ENCODE assay signal across 8 mouse cellular contexts in genomic region chr4:98382716-98383424, GRCm38 (mm10). TPM values are rescaled to one million over a fixed set of nuclear protein-coding genes. Genes with fewer than 3 reads are reported as not detected.
A peak's percentile ranks its signal among the peaks of the same experiment; 100 is the strongest.
DNase-seq lines count a peak whose midpoint lies in the region; ATAC-seq lines count a peak whose summit lies in the region.

Gene Tm2d1, minus strand, starts transcription at chr4:98383306.

- 2% methylated on average over 46 of the region's 46 CpGs for WGBS in hindbrain, embryonic 14.5 days

- H3K36me3 ChIP-seq in hindbrain, embryonic 14.5 days (replicated peaks; ENCODE audit: control insufficient read depth, insufficient read depth): peaks cover 7% of the 10 kb centered on the region; the same call in 1 of the 2 replicates

- peaks cover 10% of the 10 kb centered on the region for H3K4me1 ChIP-seq in hindbrain, embryonic 14.5 days (replicated peaks; ENCODE audit: control insufficient read depth, insufficient read depth, low read length)

- DNase-seq in WW6 (ENCODE audit: low read depth, low spot score): peak; percentile 14
- peak; percentile 79 to 83 for DNase-seq in cerebellum, postnatal 36 days
- peak; percentile 79 to 81 for DNase-seq in frontal cortex, postnatal 36 days (ENCODE audit: low spot score in 2 of 2)
- peak; percentile 83 for DNase-seq in hindbrain, embryonic 14.5 days (ENCODE audit: low spot score)
- DNase-seq in left cerebral cortex, adult 11 months (ENCODE audit: low spot score): peak; percentile 66
- DNase-seq in lung, postnatal 36 days: peak; percentile 88
- DNase-seq in retina, embryonic 14.5 days (ENCODE audit: low spot score): peak; percentile 86
- DNase-seq in thymus, postnatal 36 days: peak; percentile 79 to 83

- no peaks in the 10 kb centered on the region; the same call in 1 of the 2 replicates for H3K27me3 ChIP-seq in hindbrain, embryonic 14.5 days (ENCODE audit: control insufficient read depth, insufficient read depth, low read length)

- peak within 1 kb of the TSS; percentile 91 for H3K9ac ChIP-seq in hindbrain, embryonic 14.5 days

- peak within 1 kb of the TSS; percentile 41; the same call in 1 of the 2 replicates for H3K27ac ChIP-seq in hindbrain, embryonic 14.5 days

- H3K4me3 ChIP-seq in hindbrain, embryonic 14.5 days (replicated peaks; ENCODE audit: low read length): peak within 1 kb of the TSS; percentile 91

- H3K4me2 ChIP-seq in hindbrain, embryonic 14.5 days (replicated peaks): peak within 1 kb of the TSS; percentile 64

- no peaks in the 10 kb centered on the region for H3K9me3 ChIP-seq in hindbrain, embryonic 14.5 days (ENCODE audit: control insufficient read depth, low read length)

- ATAC-seq in hindbrain, embryonic 14.5 days (ENCODE audit: low FRiP score): peak; percentile 97

RNA-seq across cellular contexts. Expression of gene Tm2d1, which starts in this region (rescaled TPM):
- polyA plus RNA-seq in hindbrain, embryonic 14.5 days (2014; fragmentation: Nextera tagmentation; extraction: Ambion mirVana): 144 and 145 TPM in 2 replicates

Comparison
In these comparisons a context has a peak if more than half of its experiments do, and no peak if none do; other contexts are left out.
1. Peak in every context shown above with its lines: DNase-seq, ATAC-seq, H3K4me3 ChIP-seq and H3K27ac ChIP-seq.
2. DNase-seq: peak in every context shown above with its lines; median percentile 88 in lung, postnatal 36 days; 86 in retina, embryonic 14.5 days; 83 in hindbrain, embryonic 14.5 days; 81 in cerebellum, postnatal 36 days; 81 in thymus, postnatal 36 days; 80 in frontal cortex, postnatal 36 days; 66 in left cerebral cortex, adult 11 months; 14 in WW6.